In the genomic region with DNA sequence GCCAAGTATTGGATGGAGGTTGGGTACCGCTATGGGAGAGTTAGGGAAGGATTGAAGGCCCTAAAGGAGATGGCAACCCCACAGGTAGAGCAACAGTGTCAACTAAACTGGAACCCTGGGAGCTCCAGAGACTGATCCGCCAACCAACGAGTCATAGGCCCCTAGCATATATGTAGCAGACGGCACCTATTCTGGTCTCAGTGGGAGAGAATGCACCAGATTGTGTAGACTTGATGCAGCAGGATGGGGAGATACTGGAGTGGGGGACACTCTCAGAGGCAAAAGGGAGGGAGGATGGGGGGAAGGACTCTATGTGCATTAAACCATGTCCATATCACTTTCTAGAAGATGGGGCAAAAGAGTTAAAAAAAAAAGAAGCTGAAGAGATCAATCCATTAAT, we compare ENCODE assay signal across 33 mouse cellular contexts.
"Had no signal": no experiment of that assay in that cellular context is flagged by ENCODE, and none has a peak within 500 bp of the region (broad histone marks: within the 10 kb centered on the region; RNA-seq: fewer than 3 reads in every experiment).

No protein-coding gene starts in this region.

- H3K4me3 ChIP-seq: heart, embryonic 13.5 days; heart, embryonic 15.5 days; hindbrain, embryonic 10.5 days; hindbrain, embryonic 12.5 days; hindbrain, embryonic 13.5 days; hindbrain, embryonic 15.5 days; intestine, embryonic 15.5 days; kidney, embryonic 15.5 days; layer of hippocampus, adult 2 months; left cerebral cortex, adult 2 months had no signal

- ATAC-seq: hindbrain, embryonic 16.5 days; hindbrain, postnatal 0 days; inflammation-experienced regulatory T-cells, adult 6 months; intestine, embryonic 15.5 days; intestine, embryonic 16.5 days; intestine, postnatal 0 days had no signal

- DNase-seq: heart, postnatal 10 days; heart, postnatal 14 days; heart, postnatal 36 days; heart, postnatal 4 days; kidney, adult 11 months; kidney, adult 18-20 months; kidney, adult 2 months; kidney, adult 8-10 months; kidney, adult 9 months; kidney, postnatal 10 days; kidney, postnatal 14 days; kidney, postnatal 25 days; kidney, postnatal 36 days; kidney, postnatal 4 days; layer of hippocampus, adult 9-11 months; layer of hippocampus, postnatal 36 days had no signal

- H3K4me1 ChIP-seq: heart, embryonic 15.5 days; hindbrain, embryonic 10.5 days; hindbrain, embryonic 12.5 days; hindbrain, embryonic 13.5 days; hindbrain, embryonic 15.5 days; intestine, embryonic 15.5 days; kidney, embryonic 15.5 days had no signal

- H3K27me3 ChIP-seq: heart, embryonic 13.5 days; heart, embryonic 15.5 days; hindbrain, embryonic 12.5 days; hindbrain, embryonic 13.5 days; hindbrain, embryonic 15.5 days; intestine, embryonic 15.5 days; kidney, embryonic 15.5 days had no signal

- H3K27ac ChIP-seq: heart, embryonic 13.5 days; heart, embryonic 15.5 days; hindbrain, embryonic 10.5 days; hindbrain, embryonic 12.5 days; hindbrain, embryonic 13.5 days; hindbrain, embryonic 14.5 days; hindbrain, embryonic 15.5 days; hindbrain, postnatal 0 days; intestine, embryonic 15.5 days; kidney, embryonic 15.5 days; kidney, postnatal 0 days; layer of hippocampus, adult 2 months; left cerebral cortex, adult 2 months had no signal
